Mouse (Mus musculus) lung, embryonic 16.5 days (tissue): ENCODE results near the gene Irs3. TPM values are rescaled to one million over a fixed set of nuclear protein-coding genes. Genes with fewer than 3 reads are reported as not detected.

ENCODE experiments used
- polyA plus RNA-seq: library from polyadenylated mRNA; unstranded; fragments of >200 nt; fragmentation: Nextera tagmentation; extraction: Ambion mirVana; gene quantifications from 2 replicates; pipeline ENCODE4 v1.2.1, GENCODE M21; 2015

The Irs3 gene
- polyA plus RNA-seq, 1 experiment from 2014 or later, result 0.38 TPM

Other genes with a start within 250 kb of the Irs3 start
- 0.53 and 0.62 TPM in 2 replicates for gene Zan, start 168.7 kb downstream of the Irs3 start, polyA plus RNA-seq
- 50.4 and 54.4 TPM in 2 replicates for gene Pop7, start 143.2 kb downstream of the Irs3 start, polyA plus RNA-seq
- 10.7 and 10.9 TPM in 2 replicates for gene Gigyf1, start 127.2 kb downstream of the Irs3 start, polyA plus RNA-seq
- gene Epo, start 112.5 kb downstream of the Irs3 start, polyA plus RNA-seq, result 0.31 and 0.98 TPM in 2 replicates
- 379 and 400 TPM in 2 replicates for gene Gnb2, start 112.2 kb downstream of the Irs3 start, polyA plus RNA-seq
- gene Actl6b, start 92.2 kb downstream of the Irs3 start, polyA plus RNA-seq, result 0.51 and 0.60 TPM in 2 replicates
- 0.46 and 1.4 TPM in 2 replicates for gene Tfr2, start 75.9 kb downstream of the Irs3 start, polyA plus RNA-seq
- 30.4 and 30.7 TPM in 2 replicates for gene Mospd3, start 44.7 kb downstream of the Irs3 start, polyA plus RNA-seq
- gene Pcolce, start 31.9 kb downstream of the Irs3 start, polyA plus RNA-seq, result 119 and 123 TPM in 2 replicates
- 0.13 and 0.15 TPM in 2 replicates for gene Fbxo24, start 16.7 kb downstream of the Irs3 start, polyA plus RNA-seq
- gene Lrch4, start 16.6 kb downstream of the Irs3 start, polyA plus RNA-seq, result 34.2 and 42.6 TPM in 2 replicates
- 14.8 and 18.1 TPM in 2 replicates for gene Gm20605, start 16.5 kb downstream of the Irs3 start, polyA plus RNA-seq
- 9.7 and 12.4 TPM in 2 replicates for gene Sap25, start 4.4 kb downstream of the Irs3 start, polyA plus RNA-seq
- 14.2 and 16.3 TPM in 2 replicates for gene Agfg2, start 39.0 kb upstream of the Irs3 start, polyA plus RNA-seq
- gene Nyap1, start 95.9 kb upstream of the Irs3 start, polyA plus RNA-seq, result 1.6 and 1.9 TPM in 2 replicates
- gene Tsc22d4, start 100.0 kb upstream of the Irs3 start, polyA plus RNA-seq, result 140 and 146 TPM in 2 replicates
- gene Ppp1r35, start 133.1 kb upstream of the Irs3 start, polyA plus RNA-seq, result 25.9 and 30.5 TPM in 2 replicates
- gene Mepce, start 141.9 kb upstream of the Irs3 start, polyA plus RNA-seq, result 10.0 and 10.5 TPM in 2 replicates
- gene Zcwpw1, start 142.1 kb upstream of the Irs3 start, polyA plus RNA-seq, result 24.3 and 26.8 TPM in 2 replicates
- gene Pilra, start 190.6 kb upstream of the Irs3 start, polyA plus RNA-seq, result 4.4 and 5.2 TPM in 2 replicates
- 1.1 and 1.8 TPM in 2 replicates for gene Pilrb1, start 212.4 kb upstream of the Irs3 start, polyA plus RNA-seq
- 1.1 and 1.5 TPM in 2 replicates for gene Pilrb2, start 226.1 kb upstream of the Irs3 start, polyA plus RNA-seq